Mouse (Mus musculus) kidney, adult 8-10 months (tissue): ENCODE measurements at regions not wholly inside any gene's neighbourhood (a gene's known extent, or its start where the extent isn't known, plus 50 kb on each side); places are given as distances from the start of the nearest gene placed in this dataset.

Experiments used
- DNase-seq, 2 experiments: peaks; one replicate each; pipeline ENCODE4 v3.0.0; 2022

DNA sequence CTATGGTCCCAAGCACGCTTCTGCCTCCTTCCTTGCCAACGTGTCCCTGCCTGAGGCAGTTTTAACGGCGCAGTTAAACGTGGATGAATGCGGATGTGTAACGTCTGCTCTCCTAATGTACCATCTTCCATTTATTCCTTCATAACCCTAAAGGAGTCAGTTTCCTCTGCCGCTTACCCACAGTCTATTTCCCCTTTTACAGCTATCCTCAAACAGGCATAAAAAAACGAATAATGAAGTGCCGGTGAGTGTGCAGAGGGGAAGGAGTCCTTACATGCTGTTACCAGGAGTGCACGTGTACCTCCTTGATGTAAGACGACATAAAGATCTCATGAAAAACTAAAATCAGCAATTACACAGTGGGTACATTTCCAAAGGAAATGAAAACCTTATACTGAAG lies 54.3 kb upstream of the Krtap11-1 start:
- no peak for DNase-seq
